Mouse (Mus musculus): ENCODE measurements around the gene Zfp229.
A peak's percentile ranks its signal among the peaks of the same experiment; 100 is the strongest.
"Not testable (repeated sequence)": the region's sequence is repeated elsewhere in the genome, so short reads cannot be mapped to it uniquely, and the experiment has no call there.

Gene Zfp229

DNA sequence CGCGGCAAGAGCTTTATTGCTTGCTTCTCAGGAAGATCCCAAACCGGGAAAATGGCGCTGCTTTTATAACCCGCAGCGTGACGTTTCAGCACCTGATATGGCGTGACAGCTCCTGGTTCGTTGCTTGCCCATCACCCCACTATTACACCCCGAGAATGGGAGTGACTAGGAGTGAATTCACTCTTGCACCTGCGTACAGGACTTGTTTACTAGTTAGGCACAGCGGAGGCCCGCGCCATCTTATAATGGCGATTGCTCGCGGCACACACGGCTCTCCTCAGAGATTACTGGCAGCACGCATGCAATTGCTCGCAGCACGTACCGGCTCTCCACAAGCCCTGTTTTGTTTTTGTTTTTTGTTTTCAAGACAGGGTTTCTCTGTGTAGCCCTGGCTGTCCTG lies at the start of gene Zfp229:
Gene Zfp229 (plus strand): TSS at position 301 of the 400 bp plus-strand sequence.
- DNase-seq (ENCODE audit: low read depth), result not testable (repeated sequence)

DNA sequence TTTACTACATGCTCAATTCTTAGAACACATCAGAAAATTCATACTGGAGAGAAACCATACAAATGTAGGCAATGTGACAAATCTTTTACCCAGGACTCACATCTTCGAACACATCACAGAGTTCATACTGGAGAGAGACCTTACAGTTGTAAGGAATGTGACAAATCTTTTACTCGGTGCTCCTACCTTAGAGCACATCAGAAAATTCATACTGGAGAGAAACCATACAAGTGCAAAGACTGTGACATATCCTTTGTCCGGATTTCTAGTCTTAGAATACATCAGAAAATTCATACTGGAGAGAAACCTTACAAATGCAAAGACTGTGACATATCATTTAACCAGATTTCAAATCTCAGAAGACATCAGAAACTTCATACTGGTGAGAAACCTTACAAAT lies 39.0 kb upstream of the Zfp229 start, which contains the start of gene Gm10226:
Gene Gm10226 (plus strand): TSS at position 301 of the 400 bp plus-strand sequence.
- DNase-seq (ENCODE audit: low read depth), result no peak

DNA sequence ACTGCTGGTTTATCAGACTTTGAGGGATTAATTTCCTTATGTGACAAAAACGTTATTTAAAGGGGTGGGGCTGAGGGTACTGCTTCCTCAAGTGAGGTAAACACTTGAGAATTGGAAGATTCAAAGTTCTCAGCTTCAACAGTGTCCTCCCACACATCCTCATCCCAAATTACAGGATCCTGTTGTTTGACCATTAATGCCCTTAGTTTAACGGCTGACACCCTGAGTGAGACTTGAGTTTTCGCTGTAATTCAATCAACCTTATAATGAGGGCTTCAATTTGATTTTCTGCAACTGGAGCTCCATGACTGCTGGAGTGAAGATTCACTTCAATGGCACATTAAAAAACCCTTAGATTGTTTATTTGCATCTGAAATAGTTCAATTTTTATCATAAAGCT lies 37.3 kb upstream of the Zfp229 start:
- no peak for DNase-seq (ENCODE audit: low read depth)

DNA sequence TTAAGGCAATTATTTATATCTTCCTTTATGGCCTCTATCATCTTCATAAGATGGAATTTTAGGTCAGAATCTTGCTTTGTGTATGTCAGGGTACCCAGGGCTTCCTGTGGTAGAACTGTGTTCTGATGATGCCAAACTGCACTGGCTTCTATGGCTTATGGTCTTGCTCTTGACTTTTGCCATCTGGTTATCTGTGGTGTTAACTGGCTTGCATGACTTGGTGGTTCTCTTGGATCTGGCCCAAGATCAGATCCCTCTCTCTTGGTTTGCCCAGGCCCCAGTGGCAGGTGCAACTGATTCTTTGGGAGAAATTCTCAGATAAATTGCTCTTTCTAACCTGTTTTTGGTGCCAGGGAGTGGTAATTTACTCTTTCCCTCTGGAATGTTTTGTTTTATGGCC lies 34.5 kb upstream of the Zfp229 start:
- DNase-seq (ENCODE audit: low read depth), result no peak

DNA sequence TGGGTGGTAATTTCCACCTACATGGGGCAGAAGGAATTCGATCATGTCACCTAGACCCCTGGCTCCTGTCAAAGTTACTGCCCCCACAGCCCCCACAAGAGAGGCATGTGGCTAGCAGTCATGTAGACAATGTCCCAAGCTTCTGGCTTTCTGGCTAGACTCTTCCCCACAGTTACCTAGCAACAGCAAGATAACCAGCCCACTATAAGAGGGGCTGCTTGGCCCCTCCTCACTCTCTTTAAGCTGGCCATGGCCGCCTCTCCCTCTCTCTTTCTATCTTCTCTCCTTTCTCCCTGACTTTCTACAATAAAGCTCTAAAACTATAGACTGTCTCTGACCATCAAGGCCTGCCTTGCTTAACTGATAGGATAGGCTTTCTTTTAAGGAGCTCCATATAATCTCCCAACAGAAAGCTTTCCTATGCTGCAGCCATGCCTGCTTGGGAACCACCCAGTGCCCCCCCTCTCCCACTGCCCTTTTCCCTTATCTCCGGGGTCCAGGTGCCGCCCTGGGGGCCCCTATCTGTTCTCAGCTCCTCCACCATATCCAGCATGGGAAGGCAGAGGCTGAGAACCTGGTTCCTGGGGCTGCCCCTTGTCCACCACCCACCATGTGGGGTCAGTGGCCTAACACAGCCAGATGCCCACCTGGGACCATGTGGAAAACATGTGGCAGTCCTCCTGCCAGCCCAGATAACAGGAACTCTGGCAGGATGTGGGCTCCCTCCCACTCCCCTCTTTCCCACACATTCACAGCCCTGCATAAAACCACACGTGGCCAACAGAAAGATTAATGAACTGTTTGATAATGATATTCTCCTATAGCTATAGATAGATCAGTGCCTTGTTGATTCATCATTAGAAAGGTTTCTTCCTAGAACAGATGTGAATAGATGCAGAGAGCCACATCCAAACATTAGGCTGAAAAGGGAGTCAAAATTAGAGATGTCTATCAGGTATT lies 28.0 kb upstream of the Zfp229 start:
- DNase-seq (ENCODE audit: low read depth), result no peak

DNA sequence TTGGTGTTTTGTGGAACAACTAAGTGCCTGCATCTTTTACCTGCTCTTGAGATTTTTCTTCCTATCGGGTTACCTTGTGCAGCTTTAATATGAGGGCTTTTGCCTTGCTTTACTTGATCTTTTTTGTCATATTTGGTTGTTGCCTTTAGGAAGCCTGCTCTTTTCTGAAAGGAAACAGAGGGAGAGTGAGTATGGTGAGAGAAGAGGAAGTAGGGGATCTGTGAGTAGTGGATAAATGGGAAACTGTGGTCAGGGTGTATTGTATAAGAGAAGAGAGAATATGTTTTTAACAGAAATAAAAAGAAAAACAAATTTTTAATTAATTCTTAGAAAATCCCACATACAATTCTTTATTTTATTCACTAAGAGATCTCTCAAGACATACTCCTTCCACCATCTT lies 27.2 kb upstream of the Zfp229 start:
- DNase-seq (ENCODE audit: low read depth), result no peak

DNA sequence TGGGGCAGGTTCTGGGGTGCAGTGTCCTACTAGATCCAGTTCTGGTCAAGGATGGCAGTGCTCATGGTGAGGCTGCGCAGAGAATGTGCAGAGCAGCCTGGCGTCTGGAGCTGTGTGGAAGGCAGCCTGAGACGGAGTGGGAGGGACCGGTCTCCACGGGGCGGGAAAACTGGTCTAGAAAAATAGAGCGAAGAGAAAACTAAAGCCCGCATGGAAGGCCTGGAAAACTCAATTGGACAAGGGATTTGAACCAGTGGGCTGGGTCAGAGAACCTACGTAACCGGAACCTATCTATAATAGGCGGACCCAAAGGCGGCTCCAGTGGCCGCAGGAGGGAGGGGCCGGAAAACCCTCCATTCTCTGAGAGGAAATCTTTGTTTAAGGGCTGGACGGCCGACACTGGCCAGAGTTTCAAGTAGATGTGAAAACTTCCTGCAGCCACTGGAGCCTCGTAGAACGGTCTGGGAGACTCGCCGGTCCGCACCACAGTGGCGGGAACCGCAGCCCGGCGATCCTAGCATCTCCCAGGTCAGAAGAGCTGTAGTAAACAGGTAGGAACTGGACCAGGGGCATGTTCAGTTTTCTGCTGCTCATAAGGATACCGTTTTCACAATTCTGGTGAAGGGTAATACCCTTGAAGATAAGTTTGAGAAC lies 23.1 kb upstream of the Zfp229 start, which contains the start of gene Zfp760:
Gene Zfp760 (plus strand): TSS at position 399 of the 654 bp plus-strand sequence.
- peak; percentile 68 for DNase-seq (ENCODE audit: low read depth)

DNA sequence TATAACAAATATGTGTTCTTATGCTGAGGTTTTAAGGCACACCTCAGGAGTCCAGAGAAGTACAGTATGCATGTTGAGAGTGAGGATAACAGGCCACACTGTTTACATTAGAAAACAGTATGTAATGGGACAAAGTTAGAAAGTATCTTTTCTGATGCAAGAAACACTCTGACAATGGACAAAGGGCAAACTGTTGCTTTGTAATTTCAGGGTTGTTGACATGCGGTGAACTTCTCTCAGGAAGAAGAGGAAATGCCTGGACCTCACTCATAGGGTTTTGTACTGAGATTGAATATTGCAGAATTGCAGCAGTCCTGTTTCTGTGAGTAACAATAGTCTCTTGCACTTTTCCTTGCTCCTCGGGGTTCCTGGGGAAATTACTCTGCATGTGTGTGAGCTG lies 22.2 kb upstream of the Zfp229 start:
- DNase-seq (ENCODE audit: low read depth), result peak; percentile 9

DNA sequence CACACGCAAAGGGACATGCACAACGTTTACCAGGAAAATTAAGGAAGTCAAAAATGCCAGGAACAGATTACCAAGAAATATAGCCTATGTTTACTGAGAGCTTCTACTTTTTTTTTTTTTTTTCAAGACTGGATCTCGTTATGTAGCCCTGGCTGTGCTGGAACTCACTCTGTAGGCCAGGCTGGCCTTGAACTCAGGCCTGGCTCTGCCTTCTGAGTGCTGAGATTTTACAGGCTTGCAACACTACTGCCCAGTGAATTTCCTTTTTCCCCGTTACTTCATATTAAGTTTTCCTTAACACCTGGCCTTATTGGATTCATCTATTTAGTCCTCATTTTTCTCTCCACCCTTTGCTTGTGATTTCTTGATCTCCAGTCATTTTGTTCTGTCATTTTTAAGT lies 2.5 kb downstream of the Zfp229 start:
- no peak for DNase-seq (ENCODE audit: low read depth)

DNA sequence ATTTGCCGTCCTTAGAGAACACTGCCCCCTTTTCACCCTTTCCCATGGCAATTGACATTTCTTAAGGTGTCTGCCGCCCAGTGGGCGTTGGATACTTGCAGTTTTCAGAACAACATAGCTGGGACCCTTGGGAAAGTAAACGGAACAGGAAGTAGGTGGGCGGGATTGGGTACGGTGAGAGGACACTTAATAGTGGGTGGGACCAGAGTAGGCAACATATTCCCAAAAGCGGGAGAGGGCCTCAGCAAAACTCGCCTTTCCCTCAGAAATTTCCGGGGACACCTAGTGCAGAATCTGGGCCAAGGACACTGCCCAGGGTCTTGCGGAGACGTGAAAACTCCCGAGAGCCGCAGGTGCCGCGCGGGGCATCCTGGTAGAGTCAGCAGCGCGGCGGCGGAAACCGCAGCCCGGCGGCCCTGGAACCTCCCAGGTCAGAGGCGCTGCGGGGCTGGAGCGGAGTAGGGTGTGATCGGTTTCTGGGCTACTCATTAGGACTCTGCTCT lies 3.0 kb downstream of the Zfp229 start:
- DNase-seq (ENCODE audit: low read depth), result peak; percentile 55

DNA sequence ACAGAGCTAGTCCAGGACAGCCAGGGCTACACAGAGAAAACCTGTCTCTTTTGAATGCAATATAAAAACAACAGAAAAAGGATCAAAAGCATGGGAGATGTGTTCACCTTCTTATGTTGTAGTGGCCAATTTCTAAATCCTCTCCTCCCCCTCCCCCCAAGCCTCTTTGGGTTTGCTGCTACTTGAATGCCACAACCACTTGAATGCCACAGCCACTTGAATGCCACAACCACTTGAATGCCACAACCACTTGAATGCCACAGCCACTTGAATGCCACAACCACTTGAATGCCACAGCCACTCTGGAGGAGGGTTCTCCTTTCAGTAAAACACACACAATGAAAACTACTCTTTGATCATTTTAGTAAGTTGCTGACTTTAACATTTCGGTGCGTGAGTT lies 22.2 kb downstream of the Zfp229 start:
- no peak for DNase-seq (ENCODE audit: low read depth)

DNA sequence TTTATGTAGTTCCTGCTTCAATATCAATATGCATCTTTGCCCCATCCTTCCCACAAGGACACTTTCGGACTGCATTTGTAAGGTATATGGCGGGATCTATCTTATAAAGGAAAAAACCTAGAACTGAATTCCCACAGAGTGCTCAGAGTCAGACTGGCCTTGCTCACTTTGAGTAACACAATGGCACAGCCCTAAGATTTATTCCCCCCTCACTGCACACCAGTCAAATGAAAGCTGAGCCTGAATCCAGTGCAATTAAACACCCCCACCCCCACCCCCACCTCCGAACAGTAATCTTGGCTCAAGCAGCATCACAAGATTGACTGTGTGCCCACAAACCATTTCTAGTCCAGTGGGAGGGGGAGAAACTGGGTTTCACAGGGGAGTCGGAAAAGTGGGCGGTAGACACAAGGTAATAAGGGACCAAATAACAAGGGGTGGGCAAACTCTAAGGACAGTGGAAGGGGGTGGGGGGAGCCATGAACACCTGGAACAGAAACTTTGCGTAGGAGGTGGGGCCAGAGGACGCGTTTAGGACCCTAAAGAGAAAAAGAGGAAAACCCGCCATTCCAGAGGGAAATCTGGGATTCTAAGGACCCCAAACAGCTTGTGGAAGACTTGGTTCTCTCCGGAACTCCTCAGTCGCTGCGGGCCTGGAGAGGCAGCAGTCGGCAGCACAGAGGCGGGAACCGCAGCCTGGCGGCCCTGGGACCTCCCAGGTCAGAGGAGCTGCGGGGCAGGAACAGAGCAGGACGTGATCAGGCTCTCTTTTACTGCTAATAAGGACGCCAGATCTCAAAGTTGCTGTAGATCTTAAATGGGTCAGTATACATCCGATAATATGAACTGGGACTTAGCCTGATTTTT lies 23.0 kb downstream of the Zfp229 start:
- DNase-seq (ENCODE audit: low read depth), result no peak

DNA sequence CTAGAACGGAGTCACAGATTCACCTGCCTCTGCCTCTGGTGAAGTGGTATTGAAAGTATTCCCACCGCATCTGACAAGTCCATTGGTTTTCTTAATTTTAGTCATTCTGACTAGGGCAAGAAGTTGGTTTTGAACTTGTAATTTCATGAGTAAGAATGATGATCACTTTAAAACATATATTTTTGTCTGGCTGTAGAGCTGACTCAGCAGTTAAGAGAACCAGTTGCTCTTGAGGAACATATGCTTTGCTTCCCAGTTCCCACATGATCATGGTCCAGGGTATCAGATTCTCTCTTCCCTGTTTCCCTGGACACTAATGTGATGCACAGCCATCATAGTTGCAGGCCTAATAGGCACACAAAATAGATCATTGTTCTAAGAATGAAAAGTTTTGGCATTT lies 39.7 kb downstream of the Zfp229 start:
- no peak for DNase-seq (ENCODE audit: low read depth)

DNA sequence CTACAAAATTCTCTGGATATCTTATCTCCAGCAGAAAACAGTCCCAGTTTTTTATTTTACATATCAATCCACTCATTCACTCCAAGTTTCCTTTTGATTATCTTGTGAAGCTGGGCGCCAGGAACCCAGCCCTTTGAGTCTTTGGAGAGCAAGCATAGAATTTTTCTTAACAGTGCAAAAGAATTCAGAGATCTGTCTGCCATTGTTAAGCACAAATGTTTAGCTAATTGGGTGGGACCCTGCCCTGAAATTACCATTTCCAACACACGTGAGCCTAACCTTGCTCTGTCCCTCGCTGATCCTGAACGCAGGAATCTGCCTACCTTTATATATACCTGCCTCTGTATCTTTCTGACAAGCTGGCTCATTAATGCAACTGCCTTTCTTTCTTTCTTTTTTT lies 61.7 kb downstream of the Zfp229 start:
- no peak for DNase-seq (ENCODE audit: low read depth)

DNA sequence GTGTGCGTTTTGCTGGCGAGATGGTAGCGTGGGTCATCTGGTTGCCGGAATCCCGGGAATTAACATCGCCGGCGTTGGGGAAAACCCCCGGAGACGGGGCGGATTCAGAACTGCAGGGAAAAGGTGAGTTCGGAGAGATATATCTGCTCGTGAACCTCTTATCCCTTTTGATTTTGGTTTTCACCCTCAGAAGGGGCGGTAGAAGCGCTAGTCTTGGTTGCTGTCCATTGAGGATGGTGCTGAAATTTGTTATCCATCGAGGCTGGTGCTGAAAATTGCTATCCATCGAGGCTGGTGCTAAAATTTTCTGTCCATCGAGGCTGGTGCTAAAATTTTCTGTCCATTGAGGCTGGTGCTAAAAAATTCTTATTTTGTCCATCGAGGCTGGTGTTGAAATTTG lies 70.8 kb downstream of the Zfp229 start:
- DNase-seq (ENCODE audit: low read depth), result peak; percentile 21
